Mouse (Mus musculus): Measurements from ENCODE around the gene Atad2b. TPM values are rescaled to one million over a fixed set of nuclear protein-coding genes. Genes with fewer than 3 reads are reported as not detected.
A peak's percentile ranks its signal among the peaks of the same experiment; 100 is the strongest.
"Not testable (repeated sequence)": the region's sequence is repeated elsewhere in the genome, so short reads cannot be mapped to it uniquely, and the experiment has no call there.

Gene Atad2b
- polyA plus RNA-seq, 1 experiment = 6.9 TPM

DNA sequence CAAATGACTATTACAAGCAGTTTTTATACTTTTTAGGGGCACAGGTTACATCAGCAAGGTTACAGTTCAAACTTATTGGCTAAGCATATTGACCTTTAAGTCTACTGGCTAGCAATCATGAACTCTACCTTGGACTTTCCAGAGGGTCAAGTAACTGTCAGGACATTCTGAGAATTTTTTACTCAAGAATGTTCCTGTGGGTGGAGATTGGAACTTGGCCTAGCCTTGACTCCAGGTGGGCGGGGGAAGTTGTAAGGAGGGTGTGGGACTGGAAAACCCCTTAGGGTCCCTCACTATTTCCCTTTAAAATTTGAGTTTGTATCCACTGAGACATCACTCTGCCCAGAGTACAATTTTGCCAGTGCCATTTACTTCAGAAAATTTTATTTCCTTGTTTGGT is 6.7 kb upstream of the Atad2b start:
- DNase-seq (ENCODE audit: low read depth) = not testable (repeated sequence)

DNA sequence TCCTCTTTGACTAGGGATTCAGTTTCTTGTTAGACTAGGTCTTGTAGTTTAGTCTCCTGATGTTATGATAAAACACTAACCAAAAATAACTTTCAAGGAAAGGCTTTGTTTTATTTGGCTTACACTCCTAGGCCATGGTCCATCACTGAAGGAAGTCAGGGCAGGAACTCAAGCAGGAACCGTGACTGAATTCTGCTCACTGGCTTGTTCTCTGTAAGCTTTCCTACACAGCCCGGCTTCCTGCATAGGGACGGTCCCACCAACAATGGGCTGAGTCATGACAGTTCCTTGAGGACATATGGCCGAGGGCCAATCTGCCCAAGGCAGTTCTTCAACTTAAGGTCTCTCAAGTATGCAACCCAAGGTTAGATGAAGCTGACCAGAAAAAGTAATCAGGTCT is 5.4 kb upstream of the Atad2b start:
- no peak for DNase-seq (ENCODE audit: low read depth)

DNA sequence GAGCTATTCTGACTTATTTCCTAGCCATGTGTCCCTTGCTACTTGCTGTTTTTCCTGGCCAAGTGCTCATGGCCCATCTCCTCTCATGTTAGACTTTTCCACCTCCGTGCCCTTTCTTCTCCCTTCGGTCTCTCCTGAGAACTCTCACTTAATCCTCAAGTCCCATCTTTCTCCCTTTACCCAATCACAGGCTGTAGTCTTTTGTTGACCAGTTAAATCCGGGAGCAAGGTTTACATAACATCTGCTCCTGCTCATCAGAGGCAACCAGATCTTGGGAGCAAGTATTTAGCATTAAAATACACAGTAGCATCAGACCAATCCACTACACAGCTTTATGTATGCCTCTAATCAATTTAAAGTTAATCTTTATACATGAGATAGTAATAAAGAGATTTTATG is 2.7 kb upstream of the Atad2b start:
- no peak for DNase-seq (ENCODE audit: low read depth)

DNA sequence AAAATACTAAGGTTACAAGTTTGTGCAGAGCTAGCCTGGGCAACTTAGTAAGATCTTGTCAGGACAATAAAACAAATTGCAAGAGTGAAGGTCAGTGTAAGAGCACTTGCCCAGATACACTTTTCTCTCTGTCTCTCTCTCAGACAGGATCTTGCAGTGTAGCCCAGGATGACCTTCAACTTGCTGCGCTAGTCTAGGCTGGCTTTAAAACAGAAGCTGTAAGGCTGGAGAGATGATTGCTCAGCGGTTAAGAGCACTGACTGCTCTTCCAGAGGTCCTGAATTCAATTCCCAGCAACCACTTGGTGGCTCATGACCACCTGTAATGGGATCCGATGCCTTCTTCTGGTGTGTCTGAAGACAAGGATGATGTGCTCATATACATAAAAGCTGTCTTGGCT is 2.2 kb upstream of the Atad2b start:
- DNase-seq (ENCODE audit: low read depth) = no peak

DNA sequence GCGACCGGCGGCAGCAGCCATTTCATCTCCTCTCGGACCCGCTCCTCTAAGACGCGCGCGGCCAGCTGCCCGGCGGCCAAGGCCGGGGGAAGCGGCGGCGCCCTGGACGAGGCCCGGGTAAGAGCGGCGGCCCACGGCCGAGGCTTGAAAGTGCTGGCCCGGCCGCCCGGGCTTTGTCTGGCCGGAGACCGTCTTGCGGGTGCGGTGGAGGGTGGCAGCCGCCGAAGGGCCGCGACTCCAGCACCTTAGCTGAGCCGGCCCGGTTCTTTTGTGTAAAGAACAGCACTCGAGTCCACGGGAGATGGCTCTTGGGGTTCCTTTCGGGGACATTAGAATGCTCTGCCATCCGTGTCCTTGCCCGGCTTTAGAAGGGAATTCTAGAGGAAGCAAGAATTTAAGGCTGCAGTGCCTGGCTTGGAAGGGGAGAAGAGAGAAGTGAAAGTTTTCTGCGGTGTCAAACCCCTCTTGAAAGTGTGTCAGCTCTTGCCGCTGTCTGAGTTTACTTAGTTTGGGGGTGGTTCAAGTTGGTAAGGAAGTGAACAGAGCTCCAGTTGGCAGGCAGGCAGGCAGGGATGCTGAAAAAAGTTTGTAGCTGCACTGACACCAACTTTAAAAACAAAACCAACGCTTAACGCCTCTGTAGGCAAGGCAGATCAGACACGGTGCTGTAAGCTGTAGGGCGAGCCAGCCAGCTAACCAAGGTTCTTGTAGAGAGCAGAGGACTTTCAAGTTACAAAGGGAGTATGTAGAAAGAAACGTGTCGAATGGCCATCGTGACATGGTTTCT is 845 bp downstream of the Atad2b start:
- peak; percentile 34 for DNase-seq (ENCODE audit: low read depth)

DNA sequence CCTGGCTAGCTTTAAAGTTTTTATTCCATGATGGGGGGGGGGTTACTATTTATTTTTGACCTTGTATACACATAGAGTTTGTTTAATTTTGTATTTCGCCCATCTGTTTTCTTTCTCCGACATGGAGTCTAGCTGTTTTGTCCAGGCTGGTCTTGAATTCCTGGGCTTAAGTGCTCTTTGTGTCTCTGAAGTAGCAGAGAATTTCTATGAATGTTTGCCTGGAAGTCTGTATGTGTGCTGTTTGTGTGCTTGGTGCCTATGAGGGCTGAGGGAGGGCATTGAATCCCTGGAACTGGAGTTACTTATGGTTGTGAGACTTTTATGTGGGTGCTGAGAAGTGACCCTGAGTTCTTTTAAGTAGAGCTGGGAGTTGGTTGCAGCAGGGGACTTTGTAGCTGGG is 11.0 kb downstream of the Atad2b start:
- DNase-seq (ENCODE audit: low read depth) = no peak

DNA sequence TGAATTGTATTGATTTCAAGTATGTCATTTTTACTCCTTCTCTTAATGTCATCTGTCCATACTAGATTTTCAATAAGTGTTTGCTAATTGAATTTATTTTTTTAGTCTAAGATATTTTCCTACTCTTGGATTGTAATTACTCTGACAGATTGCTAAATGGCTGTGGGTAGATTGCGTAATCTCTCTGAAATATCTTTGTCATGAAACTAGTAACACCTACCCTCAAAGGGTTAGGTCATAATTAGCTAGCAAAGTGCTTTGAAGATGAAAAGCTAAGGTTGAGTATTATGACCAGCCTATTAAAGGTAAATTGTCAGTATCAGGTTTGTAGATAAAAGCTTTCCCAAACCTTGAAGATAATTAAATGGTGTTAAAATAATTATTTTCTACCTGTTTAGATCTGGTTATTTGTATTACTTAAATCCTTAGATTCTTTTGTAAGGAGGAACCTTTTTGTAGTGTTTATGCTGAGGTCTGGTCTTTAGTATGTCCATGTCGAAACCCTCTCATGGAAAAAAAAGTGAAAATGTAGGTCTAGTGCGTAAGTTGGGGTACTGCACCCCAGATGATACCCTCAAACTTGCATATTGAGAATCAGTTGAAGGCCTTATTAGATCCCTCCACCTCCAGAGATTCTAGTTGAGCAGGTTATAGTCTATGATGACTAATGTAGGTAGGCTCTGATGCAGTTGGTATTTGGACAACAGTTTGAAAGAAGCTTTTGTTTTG is 13.8 kb downstream of the Atad2b start:
- peak; percentile 40 for DNase-seq (ENCODE audit: low read depth)

DNA sequence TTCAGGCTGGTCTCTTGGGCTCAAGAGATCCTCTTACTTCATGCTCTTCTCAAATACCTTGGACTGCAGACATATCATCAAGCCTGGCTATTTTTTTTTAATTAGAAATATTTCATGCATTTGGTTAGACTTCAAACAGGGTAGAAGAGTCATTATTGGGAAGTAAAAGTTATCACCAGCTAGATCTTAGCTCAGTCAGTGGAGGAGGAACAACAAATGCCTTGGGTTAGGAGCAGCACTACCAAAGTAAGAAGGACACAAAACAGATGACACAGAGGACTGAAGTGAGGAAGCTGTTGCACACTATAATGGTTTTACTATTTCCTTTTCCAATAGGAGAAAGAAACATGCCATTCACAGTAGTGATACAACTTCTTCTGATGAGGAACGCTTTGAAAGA is 35.1 kb downstream of the Atad2b start:
- DNase-seq (ENCODE audit: low read depth) = no peak

DNA sequence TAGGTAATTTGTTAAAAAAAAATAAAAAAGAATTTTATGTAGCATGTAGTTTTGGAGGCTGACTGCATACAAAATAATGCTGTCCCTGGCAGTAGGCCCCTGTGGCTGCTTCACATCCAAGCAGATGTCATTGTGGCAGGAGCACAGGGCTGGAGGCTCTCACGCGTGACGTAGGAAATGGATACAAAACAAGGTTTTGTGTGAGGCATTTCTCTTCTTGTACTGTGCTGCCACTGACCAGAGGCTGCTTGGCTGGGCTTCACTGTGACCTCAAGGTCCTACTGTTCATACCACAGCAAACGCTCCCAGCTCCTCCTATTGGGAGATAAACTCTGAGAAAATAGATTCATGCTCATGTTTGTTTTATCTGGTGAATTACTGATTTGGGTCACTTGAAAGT is 36.0 kb downstream of the Atad2b start:
- DNase-seq (ENCODE audit: low read depth) = no peak

DNA sequence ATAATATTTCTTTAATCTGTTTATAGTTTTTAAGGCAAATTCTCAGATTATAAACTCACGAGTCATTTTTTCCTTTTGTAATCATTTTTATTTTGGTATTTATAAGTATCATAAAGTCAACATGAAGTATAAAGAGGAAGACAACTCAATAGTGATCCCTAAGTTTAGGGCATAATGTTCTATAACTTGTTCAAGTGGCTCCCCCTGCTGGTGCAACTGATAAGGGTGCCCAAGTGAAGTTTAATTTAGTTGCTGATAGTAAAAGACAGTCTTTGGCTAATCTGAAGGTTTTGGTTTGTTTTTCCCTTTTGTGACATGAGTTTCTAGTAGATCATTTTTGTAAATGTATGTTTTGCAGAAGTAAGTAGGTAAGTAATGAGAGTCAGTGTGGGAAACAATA is 55.8 kb downstream of the Atad2b start:
- DNase-seq (ENCODE audit: low read depth) = no peak

DNA sequence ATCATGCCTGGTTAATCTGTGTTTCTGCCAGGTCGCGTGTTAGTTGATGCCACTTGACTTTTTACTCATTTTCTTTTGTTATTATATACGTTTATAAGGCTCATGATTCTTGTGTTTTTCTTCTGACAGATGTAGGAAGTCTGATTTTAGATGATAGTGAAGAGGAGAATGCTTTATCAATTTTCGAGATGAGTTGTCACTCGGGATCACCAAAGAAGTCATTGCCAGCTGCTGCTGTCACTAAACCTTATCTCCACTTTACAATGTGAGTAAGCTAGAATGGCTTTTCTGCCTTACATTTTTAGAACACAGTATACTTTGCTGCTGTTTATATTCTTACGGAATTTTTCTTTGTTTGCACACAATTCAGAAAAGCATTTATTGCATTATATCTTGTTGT is 61.2 kb downstream of the Atad2b start:
- DNase-seq (ENCODE audit: low read depth) = no peak

DNA sequence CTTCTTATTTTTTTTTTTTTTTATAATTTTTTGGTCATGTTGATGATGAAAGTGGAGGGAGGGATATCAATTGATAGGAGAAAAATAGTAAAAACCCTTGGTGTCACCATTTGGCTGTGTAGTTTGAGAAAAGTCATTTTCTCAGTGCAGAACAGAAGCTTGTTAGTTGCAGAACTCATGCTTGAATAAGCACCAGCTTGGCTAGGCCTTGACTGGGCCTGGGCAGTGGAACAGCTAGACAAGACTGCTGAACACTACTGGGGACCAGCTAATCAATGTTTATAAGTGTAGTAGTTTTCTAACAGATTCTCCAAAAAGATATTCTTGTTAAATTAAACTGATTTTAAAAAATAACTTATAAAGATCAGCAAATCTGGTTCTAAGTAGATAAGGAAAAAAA is 79.8 kb downstream of the Atad2b start:
- DNase-seq (ENCODE audit: low read depth) = no peak

DNA sequence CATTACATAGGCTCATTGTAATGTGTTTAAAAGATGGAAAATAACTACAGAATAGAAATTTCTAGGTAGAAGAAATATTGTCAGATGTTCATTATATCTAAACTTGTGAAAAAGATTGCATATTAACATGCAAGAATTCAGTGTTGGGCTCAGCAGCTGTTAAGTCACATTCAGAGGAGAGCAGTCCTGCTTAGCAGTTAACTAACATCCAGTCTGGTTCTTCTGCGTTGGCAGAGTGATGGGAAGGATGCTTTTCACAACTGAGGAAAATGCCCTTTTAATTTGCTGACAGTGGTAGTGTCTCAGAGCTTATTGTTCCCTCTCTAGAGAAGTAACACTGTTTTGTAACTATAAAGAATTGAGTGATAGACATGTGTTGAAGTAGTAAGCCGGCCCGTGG is 88.2 kb downstream of the Atad2b start:
- no peak for DNase-seq (ENCODE audit: low read depth)

DNA sequence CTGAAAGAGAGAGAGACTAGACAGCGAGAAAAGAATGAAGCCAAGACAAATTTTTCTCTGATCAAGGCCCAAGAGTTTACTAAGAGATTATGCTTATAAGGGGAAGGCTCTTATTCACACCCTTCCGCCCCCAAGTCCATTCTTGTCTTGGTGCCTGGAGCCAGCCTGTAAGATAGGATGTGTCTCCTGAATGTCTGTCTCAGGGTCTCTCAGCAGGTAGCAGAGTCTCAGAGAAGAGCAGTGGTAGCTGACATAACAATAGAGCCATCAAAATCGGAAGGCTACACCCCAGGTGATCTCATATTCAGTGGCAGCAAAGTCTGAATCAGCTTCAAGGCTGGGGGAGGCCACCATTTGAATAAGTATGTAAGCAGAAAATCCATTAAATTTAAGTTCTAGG is 88.6 kb downstream of the Atad2b start:
- DNase-seq (ENCODE audit: low read depth) = not testable (repeated sequence)

DNA sequence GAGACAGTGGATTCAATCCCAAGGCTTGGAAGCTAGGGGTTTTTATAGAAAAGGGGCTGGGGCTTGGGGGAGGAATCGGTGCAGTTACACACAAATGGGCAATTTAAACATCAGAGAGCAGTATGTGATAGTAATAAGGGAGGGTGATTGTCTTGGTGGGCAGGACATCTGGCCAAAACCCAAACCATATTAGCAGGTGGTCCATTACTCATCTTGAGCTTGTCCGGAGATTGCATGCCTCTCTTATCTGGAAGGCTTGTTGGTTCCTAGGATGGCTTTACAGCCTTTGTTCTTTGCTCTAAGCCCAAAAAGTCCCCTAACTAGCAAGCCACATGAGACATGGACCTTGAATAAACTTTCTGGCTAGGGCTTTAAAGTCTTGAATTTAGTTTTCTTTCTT is 91.5 kb downstream of the Atad2b start:
- DNase-seq (ENCODE audit: low read depth) = not testable (repeated sequence)

DNA sequence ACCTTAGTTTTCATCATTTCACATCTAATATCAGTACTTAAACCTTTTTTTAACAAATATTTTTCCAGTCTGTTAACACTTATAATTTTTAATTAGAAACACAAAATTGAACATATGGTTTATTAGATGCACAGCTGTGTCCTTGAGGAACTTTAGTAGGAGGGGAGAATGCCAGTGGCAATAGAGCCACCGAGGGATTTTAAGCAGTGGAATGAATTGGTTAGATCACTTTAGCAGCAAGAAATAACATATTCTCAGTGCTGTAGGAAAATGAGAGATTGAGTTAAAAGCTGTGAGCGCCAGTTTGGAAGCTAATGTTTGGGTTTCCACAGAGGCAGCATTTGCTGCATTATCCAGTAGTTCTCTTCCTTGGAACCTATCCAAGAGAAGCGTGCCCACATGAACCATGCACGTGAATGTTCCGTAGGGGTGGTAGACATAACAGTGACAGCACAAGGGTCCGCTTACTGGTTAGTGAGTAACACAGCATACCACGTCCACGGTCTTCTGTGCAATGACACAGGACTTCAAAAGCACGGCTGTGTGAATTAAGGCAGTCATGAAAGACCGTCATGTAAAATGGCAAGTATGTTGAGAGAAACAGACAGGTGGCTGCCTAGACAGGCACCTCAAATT is 108.2 kb downstream of the Atad2b start:
- no peak for DNase-seq (ENCODE audit: low read depth)

DNA sequence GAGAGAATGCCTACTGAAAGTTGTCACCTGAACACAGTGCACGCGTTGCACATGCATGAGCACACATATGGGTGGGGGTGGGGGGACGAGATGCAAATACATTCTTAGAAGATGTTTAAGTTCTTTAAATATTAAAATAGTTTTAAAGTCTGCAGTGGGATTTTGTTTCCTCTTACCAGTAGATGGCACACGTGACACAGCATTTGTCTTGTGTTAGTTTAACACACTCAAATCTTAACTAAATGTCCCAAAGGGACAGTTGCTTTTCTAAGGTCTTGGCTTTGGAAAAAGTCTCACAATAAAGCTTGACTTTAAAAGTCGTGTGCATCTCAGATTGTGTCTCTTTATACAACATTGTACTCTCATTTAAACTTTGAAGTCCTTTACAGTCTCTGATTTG is 111.9 kb downstream of the Atad2b start:
- DNase-seq (ENCODE audit: low read depth) = no peak

DNA sequence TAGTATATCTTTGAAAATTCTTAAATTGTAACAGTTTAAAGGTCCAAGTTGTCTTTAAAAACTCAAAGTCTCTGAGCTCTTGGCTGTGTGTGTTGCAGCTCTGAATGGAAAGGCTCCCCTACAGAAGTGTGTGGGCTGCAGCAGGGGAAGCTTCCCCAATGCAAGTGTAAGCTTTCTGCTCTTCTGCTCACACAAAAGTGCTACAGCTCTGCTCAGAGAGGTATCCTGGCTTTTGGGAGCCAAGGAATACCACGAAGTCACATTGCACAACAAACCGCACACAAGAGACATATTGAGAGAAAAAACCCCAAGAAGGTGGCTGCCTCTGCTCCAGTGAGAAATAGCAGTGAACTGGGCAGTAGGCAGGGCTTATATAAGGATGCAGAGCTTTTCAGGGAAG is 120.9 kb downstream of the Atad2b start:
- no peak for DNase-seq (ENCODE audit: low read depth)

DNA sequence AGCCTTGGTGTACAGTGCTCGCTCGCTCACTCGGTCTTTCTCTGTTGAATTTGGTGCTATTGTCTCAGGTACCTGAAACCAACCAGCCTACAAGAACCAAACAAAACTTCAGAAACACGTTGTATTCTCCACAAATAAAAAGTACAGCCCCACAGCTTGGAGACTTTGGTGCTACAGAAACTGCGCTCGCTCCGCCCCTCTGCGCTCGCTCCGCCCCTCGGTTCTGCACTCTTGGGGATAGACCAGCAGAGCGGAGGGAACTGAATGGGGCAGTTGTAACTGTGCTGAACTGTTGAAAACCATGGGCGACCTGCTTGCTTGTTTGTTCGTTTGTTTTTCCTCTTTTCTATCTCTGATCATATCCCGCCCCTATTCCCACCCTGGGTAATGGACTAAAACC is 127.0 kb downstream of the Atad2b start:
- no peak for DNase-seq (ENCODE audit: low read depth)

DNA sequence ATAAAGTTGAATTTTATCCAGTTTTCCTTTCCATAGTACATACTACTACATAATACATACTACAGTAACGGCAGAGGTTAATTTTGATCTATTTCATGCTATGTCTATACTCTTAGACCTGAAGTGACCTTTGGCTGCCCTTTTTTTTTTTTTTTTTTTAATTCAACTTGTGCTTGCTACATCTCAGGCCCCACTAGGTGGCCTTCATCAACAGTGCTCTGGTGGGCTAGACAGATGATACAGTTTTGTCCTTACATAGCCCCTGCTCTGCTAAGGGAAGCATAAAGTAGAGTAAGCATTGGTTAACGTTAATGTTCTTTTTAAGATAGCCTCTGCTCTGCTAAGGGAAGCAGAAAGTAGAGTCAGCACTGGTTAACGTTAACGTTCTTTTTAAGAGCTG is 131.0 kb downstream of the Atad2b start:
- DNase-seq (ENCODE audit: low read depth) = no peak

DNA sequence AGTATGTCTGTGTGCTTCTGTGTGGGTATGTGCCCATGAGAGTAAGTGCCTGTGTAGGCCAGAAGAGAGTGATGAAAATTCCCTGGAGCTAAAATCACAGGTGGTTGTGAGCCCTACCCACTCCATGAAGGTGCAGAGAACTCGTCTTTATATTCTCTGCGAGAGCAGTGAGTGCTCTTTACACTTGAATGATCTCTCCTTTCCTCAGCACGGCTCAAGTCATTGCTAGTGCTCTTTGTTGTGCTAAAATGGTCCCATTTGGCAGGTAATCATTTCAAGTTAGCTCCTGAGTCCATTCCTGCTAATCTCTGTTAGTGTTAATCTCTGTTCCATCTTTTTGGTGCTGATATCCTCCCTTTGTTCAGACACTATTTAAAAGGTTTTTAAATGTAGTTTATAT is 150.4 kb downstream of the Atad2b start:
- no peak for DNase-seq (ENCODE audit: low read depth)

DNA sequence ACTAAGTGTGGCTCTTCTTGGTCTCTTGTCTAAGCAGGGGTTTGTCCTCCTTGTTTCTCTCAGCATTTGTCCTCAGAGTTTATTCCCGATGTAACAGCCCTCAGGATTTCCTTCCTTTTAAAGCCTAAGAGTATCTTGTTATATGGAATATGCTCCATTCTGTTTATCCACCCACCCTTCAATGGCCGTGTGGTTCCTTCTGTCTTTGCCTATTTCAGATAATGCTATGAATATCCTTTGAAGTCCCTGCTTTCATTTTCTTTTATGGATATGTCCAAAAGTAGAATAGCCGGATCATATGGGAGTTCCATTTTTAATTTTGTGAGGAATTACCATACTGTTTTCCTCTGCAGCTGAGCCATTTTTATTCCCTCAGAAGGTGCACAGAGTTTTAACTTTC is 153.0 kb downstream of the Atad2b start:
- no peak for DNase-seq (ENCODE audit: low read depth)

DNA sequence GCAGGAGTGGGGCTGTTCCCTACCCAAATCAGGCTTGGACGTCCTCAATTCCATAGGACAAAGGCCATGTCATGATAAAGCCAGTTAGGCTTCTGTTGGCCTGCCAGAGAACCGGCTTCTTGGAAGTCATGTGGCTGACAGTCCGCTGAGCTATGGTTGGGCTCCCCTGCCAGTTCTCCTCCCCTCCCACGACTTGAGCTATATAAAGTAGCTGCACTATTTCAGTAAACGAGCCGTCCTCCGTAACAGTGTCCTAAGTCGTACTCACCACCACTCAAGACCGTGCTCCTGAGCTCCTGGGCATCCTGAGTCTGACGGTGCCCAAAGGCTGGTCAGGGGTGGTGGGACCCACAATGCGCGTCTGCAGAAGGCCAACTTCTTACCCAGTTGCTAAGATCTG is 156.0 kb downstream of the Atad2b start:
- DNase-seq (ENCODE audit: low read depth) = no peak

Measured in gonadal fat pad, adult 2 months (tissue).